Mouse (Mus musculus) left cerebral cortex, adult 9 months (tissue): ENCODE measurements at regions not wholly inside any gene's neighbourhood (a gene's known extent, or its start where the extent isn't known, plus 50 kb on each side); places are given as distances from the start of the nearest gene placed in this dataset.

Experiments used
- DNase-seq, 2 experiments: peaks; one replicate each; pipeline ENCODE4 v3.0.0; 2022; ENCODE audit warnings: low spot score in 2 of 2

DNA sequence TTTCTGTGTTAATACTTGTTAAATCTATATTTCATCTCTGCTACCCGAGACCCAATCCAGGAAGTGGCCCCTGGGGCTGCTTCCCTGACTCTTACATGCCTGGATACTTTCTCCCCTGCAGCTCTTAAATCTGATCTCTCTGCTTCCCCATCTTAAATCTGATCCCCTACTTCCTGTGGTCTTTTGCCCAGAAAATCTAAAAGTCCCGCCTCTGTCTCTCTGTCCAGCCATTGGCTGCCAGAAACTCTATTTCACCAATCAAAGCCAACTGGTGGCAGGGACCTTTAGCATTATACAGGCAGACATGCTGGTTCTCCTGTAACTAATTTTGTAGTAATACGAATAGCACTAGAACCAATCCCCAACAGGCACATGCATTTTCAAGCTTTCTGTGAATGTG is 59.0 kb upstream of the Ccdc91 start:
- DNase-seq: no peak

DNA sequence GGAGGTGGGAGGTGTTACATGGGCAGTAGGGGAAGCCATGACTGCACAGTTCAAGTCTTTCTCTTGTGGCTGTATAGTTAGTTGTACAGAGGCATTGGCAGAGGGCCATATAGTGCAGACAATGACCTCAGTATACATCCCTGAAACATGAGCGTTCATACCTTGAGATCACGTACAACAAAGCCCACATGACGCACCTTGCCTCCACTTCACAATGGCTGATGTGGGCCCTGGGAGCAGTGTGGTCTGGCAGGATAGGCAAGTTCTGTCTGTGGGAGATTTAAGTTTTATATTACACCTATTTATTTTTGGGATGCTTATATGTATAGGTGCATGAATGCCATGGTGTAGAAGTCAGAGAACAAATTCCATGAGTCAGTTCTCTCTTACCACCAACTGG is 61.9 kb upstream of the Ccdc91 start:
- DNase-seq: no peak

DNA sequence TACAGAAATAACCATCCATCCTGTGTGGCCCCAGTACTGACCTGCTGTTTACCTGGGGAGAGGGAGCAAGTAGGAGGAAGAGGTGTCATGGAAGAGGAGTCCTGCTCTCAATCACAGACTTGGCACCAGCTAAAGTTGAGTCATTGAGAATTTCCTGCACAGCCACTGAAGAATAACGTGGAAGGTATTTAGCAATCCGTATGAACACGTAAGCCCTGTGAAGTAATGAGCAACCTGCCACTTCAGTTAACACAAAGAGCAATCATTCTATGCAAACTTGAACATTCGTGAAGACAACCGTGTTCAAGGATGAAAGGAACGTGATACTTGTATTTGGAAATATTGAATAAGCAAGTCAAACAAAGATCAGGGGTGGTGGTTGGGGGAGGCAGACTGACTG is 77.6 kb upstream of the Ccdc91 start:
- no peak for DNase-seq

DNA sequence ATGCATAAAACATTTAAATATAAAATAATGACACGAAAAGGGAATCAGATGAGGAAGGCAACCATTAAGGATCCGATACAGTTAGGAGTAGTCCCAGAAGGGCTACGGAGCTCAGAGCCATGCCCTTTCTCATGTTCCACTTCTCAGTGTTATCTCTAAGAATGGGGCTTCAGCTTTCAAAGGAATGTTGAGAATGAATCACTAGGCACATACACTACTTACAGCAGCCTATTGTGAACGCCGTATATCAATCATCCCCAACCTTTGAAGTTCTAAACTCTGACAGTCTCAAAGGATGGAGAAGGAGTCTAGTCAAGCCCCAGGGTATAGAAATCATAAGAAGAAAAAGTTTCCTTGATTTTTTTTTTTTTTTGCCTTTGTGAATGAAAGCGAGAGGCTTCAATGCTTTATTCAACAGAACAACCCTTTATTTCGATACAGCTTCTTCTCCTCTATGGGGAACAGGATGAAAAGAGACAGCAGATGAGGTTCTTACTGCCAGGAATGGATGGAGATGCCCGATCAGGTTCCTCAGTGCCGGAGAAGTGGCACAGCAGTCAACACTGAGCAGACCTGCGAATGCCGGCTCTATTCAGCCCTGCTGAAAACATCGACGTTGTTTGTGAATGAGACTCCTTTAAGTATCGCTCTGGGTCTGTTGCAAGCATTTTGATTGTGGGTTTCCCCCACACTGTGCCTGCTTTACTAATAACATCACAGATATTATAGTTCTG is 84.0 kb upstream of the Ccdc91 start:
- DNase-seq: no peak

DNA sequence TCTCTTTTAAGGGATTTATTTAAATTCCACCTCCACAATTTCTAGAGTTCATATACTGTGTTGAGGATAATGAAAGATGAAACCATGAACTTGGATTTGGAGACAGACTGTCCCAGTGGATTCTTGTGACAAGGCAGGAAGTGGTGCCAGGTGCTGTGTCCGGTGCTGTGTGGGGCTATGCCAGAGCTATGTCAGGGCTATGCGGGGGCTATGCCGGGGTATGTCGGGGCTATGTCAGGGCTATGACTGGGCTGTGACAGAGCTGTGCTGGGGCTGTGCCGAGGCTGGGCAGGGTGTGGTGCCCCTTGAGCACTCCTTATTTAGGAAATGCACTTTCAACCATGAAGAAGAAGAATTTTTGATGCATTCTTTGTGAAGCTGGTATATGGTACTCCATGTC is 85.1 kb upstream of the Ccdc91 start:
- DNase-seq: no peak

DNA sequence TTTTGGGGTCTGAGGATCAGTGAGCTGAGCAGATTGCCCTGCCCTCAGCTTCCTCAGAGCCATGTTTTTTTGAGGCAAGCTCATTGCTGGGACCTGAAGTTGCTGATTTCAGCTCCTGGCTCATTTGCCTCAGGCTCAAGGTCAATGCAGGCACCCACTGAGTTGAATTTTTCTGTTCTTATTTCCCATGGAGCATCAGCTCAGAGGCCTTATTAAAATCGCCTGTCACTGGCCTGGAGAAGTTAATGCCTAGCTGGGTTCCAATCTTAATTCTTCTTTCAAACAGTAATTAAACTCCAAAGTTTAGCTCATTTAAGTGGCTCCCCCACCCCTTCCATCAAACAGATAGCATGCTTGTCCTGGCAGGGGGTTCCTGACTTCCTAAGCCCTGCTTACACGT is 86.9 kb upstream of the Ccdc91 start:
- DNase-seq: no peak

DNA sequence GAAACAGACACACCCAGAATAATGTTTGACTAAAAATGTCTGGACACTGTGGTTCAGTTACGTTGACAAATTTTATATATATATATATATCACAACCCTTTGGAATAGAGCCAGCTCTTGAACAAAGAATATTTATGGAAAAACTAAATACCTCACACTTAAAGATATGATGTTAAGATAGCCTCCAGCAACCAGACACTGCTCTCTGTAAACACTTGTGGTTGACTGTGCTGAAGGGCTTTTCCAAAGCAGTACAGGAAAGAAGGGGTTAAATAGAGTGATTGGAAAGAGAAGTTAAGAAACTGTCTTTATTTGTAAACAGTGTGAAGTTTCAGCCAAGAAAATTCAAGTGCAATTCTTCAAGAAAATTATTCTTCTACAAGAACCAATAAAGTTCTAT is 90.0 kb upstream of the Ccdc91 start:
- DNase-seq: no peak

DNA sequence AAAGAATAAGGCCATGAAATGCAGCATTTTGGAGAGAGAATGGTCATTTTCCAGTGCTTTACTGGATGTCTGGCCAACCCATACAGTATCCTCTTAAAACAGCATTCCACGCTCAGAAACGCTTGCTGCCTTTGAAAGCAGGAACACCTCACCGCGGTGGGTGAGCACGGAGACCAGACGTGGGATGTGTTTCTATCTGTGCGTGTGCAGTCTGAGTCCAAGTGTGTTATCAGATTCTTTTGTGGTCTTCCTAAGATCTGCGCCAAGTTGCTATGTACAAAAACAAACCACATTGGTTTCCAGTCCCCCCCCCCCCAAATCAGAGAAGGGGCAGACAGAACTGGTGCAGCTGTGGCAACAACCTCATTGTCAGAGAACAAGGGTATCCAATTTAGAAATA is 95.1 kb upstream of the Ccdc91 start:
- no peak for DNase-seq

DNA sequence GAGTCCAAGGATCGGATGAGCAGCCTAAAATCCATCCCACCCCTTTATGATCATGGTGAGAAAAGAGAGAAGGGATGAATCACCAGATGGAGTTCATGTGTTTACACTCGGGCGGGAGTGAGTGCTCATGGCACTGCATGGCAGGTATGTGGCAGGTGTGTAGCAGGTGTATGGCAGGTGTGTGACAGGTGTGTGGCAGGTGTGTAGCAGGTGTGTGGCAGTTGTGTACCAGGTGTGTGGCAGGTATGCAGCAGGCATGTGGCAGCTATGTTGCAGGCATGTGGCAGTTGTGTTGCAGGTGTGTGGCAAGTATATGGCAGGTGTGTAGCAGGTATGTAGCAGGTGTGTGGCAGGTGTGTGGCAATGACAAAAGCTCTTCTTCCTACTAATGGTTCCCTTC is 97.9 kb upstream of the Ccdc91 start:
- no peak for DNase-seq

DNA sequence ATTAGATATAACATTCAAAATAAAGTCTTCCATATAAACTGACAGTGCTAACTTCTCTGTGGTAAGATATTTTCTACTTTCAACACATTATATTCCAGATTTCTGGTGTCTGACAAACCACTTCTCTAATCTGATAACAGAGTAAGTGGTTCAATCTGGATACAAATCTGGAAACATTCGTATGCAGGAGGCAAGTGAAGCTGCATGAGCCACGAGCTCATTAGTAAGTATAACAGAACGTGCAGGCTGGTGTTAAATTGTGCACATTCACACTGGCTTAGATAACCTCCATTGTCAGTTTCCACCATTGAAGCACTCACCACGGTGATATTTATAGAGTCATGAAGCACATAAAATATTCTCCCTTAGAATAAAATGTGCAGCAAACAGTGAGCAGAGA is 103.9 kb upstream of the Ccdc91 start:
- peak in 1 of 2 experiments; percentile 3 for DNase-seq

DNA sequence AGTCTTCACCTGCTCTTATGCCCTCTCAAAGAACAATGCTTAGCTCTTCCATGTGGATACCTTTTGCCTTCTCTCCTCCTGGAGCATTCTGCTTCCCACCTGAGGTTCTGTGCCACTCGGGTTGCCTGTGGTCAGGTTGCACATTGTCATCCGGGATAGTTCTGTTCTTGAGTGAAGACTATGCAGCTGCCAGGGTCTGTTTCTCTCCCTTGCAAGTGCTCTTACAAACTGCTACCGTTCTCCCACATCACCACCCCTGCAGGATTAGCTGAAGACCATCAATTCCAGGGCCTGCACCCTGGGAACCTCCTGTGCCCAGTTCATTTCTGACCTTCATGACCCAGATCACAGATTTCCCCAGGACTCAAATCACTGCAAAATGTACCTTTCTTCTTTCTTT is 104.3 kb upstream of the Ccdc91 start:
- DNase-seq: no peak

DNA sequence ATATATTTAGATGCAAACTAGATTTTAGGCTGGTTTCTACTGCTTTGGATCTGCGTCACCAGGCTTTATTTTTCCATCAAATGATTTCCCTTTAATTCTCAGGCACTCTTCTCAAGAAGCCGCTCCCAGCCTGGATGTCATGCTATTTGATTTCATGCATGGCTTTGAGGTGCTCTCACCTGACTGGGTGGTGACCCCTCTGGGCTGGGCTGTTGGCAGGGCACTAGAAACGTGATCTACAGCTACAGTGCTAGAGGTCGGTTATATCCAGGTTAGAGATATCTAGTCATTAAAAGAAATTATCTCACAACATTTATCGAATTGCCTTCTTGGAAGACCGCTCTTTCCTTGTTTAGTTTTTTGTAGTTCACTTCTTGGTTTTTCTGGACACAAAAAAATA is 98.9 kb upstream of the Pthlh start:
- DNase-seq: no peak

DNA sequence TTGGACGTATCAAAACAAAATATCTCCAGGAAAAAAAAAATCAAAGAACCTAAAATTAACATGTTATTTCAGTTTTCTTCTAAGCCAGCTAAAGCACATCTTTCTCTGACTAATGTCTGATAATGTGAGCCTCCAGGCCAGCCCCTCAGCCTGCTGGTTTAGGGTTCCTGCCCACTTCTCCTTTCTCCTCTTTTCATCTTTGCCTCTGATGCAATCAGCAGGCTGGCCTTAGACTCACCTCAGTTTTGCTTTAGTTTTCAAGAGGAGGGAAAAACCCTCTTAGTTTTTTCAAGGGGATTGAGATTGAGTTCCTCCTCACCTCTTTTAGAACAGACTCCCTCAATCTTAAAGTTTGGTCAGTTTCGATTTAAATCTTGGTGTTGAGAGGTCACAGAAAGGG is 93.0 kb upstream of the Pthlh start:
- DNase-seq: no peak

DNA sequence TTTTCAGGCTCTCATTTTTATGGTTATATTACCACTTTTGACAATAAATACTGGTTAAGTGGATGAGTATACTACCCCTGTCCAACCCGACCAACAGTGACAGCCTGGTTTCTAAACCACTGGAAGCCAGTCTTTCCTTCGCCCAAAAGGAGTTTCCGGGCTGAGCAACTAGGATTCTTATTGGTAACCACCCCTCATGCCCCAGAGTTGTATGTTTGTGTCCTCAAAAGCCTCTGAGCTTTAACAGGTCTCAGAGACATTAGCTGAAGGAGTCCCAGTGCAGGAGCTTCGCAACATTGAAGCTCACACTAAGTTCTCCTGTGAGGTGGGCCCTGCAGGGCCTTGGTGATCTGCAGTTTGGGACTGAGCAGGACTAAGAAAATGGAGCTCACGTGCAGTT is 92.6 kb upstream of the Pthlh start:
- DNase-seq: no peak

DNA sequence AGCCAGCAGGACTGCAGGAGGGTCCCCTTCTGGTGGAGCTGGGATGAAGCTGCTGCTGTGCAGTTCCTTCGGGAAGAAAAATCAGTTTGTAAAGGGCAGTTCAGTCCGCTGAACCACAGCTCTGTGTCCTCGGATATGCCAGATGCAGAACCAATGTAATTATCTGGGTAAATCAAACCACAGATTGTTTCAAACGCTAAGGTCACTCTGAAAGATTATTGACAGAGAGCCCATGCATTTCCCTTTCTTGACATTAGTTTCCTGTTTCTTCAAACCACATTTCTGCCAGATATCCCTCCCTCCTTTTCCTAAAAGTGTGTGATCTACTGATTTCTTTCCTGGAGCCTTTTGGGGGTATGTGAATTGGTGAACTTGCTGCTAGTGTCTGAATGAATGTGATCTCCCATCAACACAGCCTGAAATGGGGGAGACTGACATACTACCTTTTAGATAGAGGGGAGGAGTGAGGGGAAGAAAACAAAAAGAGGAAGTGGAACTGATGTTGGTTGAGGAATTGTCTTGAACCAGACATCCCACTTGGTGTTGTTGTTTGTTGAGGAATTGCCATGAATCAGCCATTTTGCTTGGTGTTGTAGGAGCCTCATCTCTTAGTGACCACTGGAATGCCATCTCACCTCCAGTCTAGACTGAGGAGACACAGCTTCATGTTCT is 85.7 kb upstream of the Pthlh start:
- no peak for DNase-seq

DNA sequence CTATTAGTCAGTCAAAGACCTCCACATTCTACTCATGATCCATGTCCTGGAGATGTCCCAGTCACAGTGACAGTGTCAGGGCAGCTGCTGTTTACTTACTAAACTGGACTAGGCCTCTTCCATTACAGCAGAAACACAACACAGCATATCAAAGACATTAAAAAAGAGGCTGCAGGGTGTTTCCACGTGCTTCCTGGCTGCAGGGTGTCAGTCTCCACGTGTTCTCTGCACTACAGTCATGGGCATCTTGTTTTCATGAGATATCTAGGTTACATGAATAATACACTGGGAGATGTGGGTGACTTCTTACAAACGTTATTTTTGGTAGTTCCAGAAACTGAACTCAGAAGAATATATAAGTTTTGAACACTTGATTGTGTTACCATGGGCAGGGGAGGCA is 84.6 kb upstream of the Pthlh start:
- peak in 1 of 2 experiments; percentile 16 for DNase-seq

DNA sequence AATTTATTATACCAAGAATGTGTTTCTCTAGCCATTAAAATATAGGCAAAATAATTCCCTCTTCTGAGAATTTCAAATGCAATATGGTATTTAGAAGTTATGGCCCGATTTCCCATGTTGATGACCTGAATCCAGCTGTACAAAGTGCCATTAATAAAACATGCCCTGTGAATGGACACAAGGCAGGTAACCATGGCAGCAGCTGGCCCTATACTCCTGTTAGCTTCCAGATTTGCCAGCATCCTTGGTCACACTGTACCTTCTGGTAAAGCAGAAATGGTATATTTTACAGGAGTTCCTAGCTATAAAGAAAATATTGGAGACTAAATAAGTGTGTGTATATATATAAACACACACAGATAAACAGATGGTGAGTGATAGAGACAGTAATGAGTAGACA is 77.1 kb upstream of the Pthlh start:
- no peak for DNase-seq

DNA sequence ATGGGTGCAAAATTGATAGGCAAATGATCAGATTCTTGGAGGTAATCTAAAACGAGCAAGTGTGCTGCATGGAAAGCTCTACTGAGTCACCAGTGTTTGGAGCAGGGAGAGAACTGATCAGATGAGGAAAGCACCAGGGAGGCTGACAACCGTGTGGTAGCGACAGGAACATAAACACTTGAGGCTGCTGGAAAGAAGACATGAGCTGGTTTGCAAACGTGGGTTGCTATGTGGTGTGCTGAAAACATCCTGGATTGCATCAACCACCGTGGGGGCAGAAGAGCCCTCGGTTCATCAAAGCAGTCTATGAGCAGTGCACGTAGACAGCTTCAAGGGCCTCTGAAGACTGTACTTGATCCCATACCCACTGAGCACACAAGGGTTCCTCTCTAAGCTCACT is 69.0 kb upstream of the Pthlh start:
- peak in 1 of 2 experiments; percentile 25 for DNase-seq

DNA sequence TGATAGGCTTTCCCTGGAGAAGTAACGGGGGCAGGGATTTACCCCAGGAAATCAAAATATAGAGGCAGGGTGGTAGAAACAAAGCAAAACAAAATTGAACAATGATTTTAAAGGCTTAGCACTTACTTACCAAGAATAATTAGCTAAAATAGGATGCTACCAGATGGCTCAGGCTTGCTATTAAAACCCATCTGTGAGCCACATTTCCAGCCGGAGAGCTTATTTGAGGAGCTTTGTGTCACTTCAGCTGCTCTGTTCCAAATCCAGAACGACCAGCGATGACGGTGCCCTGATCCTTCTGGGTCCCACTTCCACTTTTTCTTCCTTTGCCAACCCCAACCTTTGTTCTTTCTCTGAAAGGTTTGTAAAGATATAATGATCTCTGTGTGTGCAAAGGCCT is 65.2 kb upstream of the Pthlh start:
- peak; percentile 55 to 74 for DNase-seq

DNA sequence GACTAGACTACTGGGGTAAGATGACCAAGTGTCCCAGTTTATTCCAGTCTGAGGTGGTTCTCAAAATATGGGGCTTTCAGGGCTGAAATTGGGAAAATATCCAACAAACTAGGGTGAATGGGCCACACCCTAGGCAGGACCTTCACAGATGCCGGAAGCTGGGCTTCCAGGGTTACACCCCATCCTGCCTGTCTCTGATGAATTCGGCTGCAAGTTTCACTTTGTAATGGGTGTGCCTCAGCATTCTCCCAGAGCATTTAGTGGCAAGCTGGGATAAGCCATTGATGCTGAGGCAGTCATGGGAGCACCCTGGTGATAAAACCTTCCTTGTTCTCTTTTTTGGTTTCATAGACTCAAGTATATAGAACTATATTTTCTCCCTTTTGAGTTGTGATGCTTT is 60.4 kb upstream of the Pthlh start:
- no peak for DNase-seq

DNA sequence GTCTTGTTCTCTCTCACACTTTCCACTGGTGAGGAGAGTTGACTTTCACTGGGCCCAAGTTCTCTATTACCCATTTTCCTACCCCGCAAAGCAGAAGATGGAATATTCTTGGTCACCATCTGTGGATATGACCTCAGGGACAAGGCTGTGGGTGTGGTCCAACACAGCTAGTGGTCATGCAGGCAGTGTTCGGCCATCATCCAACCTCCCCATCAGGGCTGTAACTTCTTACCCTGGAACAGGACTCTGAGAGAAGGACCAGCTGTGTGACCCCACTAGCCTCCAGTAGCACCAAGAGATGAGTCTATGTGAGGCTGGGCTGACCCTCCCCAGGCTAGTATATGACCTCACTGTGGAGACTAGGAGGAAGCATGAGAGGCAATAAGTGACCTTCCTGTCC is 54.1 kb upstream of the Pthlh start:
- no peak for DNase-seq

DNA sequence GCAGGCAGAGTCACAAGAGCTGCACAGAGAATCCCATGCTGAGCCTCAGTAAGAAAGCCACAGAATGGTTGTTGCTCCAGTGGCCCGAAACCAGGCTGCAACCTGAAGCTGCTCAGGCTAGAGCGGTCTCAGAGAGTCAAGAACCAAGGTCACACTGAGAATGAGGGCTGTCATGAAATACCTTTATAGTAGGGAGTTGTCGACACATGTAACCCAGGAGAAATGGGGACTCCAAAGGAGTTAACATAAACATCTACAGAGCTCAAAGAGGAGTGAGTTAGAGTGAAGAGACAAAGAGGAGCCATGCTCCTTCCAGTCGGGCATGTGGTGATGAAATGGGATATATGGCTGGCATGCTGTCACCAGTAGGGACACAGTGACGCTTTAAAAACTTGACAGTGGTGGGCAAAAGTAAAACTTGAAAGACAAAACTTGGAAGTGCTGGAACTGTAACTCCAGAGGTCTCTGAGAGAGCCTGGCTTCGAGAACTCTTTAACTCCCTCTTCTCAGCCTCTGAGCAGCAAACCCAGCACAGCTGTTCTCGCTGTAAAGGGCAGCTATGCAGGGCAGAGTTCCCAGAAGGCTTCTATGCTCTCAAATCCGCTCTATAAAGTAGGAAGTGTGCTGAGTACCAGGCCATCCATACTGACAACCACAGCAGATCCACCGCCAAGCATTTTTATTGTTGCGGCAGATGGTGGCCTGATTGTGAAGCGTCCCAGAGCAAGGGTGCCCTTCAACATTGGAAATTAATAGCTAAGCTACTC is 52.9 kb upstream of the Pthlh start:
- no peak for DNase-seq

DNA sequence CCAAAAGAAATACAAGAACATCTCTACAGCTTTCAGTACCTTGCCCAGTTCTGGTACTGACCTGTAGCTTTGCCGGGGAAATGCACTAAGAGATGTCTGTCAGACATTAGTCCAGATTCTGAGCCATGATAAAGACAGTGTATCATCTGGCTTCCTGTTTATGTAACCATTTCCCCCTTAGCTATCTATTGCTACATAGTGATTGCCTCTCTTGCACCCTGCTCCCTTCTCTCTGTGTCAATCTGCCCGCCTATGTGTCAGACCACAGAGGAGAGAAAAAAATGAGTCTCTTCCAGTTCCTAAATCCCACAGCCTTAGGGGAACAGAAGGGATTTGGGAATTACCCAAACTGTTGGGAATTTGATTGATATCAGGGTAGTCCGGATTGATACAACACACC is 52.2 kb upstream of the Pthlh start:
- DNase-seq: no peak
